Mouse (Mus musculus): Measurements from ENCODE around the gene Leng1. TPM values are rescaled to one million over a fixed set of nuclear protein-coding genes. Genes with fewer than 3 reads are reported as not detected.

Leng1 gene
- polyA plus RNA-seq, 1 experiment from 2014 or later: 14.6 TPM

GRCm38 (mm10) chr7:3694076-3694948 lies 28.7 kb upstream of the Leng1 start:
- Histone ChIP-seq H3K9ac (ENCODE audit: low read length) (peak overlapping the region; percentile 84), H3K4me3 (ENCODE audit: low read depth, low read length) (peak overlapping the region; percentile 67), H3K36me3 (ENCODE audit: control insufficient read depth, insufficient read depth, low read length) (peaks cover 13% of the 10 kb centered on the region; the same call in 1 of the 2 replicates), H3K4me1 (ENCODE audit: control insufficient read depth, insufficient read depth, low read length) (peaks cover 15% of the 10 kb centered on the region; the same call in 1 of the 2 replicates), H3K27me3 (ENCODE audit: control insufficient read depth, insufficient read depth, low read length) (no peaks in the 10 kb centered on the region), H3K9me3 (ENCODE audit: control insufficient read depth, low read length) (no peaks in the 10 kb centered on the region), H3K4me2 (ENCODE audit: low read depth, severe bottlenecking) (peak overlapping the region; percentile 87), H3K27ac (replicated peaks; ENCODE audit: low read depth, low read length) (peak overlapping the region; percentile 93)
- ATAC-seq (ENCODE audit: insufficient number of reproducible peaks, low FRiP score, low TSS enrichment, low read depth) (peak; percentile 71), DNase-seq (ENCODE audit: low spot score) (peak; percentile 81)
- under 1% methylated on average over 54 of the region's 55 CpGs for WGBS

GRCm38 (mm10) chr7:3693809-3694075 lies 28.1 kb upstream of the Leng1 start:
- H3K9me3 ChIP-seq (ENCODE audit: control insufficient read depth, low read length): no peaks in the 10 kb centered on the region
- peak overlapping the region; percentile 67 for H3K4me3 ChIP-seq (ENCODE audit: low read depth, low read length)
- no peaks in the 10 kb centered on the region for H3K27me3 ChIP-seq (ENCODE audit: control insufficient read depth, insufficient read depth, low read length)
- ATAC-seq (ENCODE audit: insufficient number of reproducible peaks, low FRiP score, low TSS enrichment, low read depth) (no peak; the same call in 1 of the 2 replicates), DNase-seq (ENCODE audit: low spot score) (no peak)
- peaks cover 9% of the 10 kb centered on the region; the same call in 1 of the 2 replicates for H3K36me3 ChIP-seq (ENCODE audit: control insufficient read depth, insufficient read depth, low read length)
- H3K27ac ChIP-seq (replicated peaks; ENCODE audit: low read depth, low read length): peak overlapping the region; percentile 93
- H3K9ac ChIP-seq (ENCODE audit: low read length): peak overlapping the region; percentile 84
- under 1% methylated on average over 18 of the region's 18 CpGs for WGBS
- H3K4me1 ChIP-seq (ENCODE audit: control insufficient read depth, insufficient read depth, low read length): peaks cover 15% of the 10 kb centered on the region; the same call in 1 of the 2 replicates
- H3K4me2 ChIP-seq (ENCODE audit: low read depth, severe bottlenecking): peak overlapping the region; percentile 87

- Histone ChIP-seq H3K9me3 (ENCODE audit: control insufficient read depth, low read length) (no peaks in the 10 kb centered on the region), H3K4me1 (ENCODE audit: control insufficient read depth, insufficient read depth, low read length) (peaks cover 15% of the 10 kb centered on the region; the same call in 1 of the 2 replicates), H3K27ac (replicated peaks; ENCODE audit: low read depth, low read length) (peak within 1 kb of the TSS; percentile 93), H3K9ac (ENCODE audit: low read length) (peak within 1 kb of the TSS; percentile 84), H3K4me2 (ENCODE audit: low read depth, severe bottlenecking) (peak within 1 kb of the TSS; percentile 87), H3K27me3 (ENCODE audit: control insufficient read depth, insufficient read depth, low read length) (no peaks in the 10 kb centered on the region), H3K36me3 (ENCODE audit: control insufficient read depth, insufficient read depth, low read length) (peaks cover 7% of the 10 kb centered on the region; the same call in 1 of the 2 replicates), H3K4me3 (ENCODE audit: low read depth, low read length) (peak within 1 kb of the TSS; percentile 67)
- ATAC-seq (ENCODE audit: insufficient number of reproducible peaks, low FRiP score, low TSS enrichment, low read depth) (peak; percentile 88), DNase-seq (ENCODE audit: low spot score) (peak; percentile 96)
- WGBS: under 1% methylated on average over 55 of the region's 55 CpGs
Observed at GRCm38 (mm10) chr7:3692987-3693808, 27.6 kb upstream of the Leng1 start, which contains the start of gene Mboat7. Gene Mboat7, minus strand, starts transcription at chr7:3693523.

GRCm38 (mm10) chr7:3692382-3692986 lies 26.8 kb upstream of the Leng1 start, which contains the start of gene Tsen34:
Gene Tsen34, plus strand, starts transcription at chr7:3692863.
- ATAC-seq (ENCODE audit: insufficient number of reproducible peaks, low FRiP score, low TSS enrichment, low read depth): peak; percentile 1
- H3K4me2 ChIP-seq (ENCODE audit: low read depth, severe bottlenecking): peak within 1 kb of the TSS; percentile 87
- peak within 1 kb of the TSS; percentile 67 for H3K4me3 ChIP-seq (ENCODE audit: low read depth, low read length)
- H3K4me1 ChIP-seq (ENCODE audit: control insufficient read depth, insufficient read depth, low read length): peaks cover 15% of the 10 kb centered on the region; the same call in 1 of the 2 replicates
- H3K27ac ChIP-seq (replicated peaks; ENCODE audit: low read depth, low read length): peak within 1 kb of the TSS; percentile 93
- peak within 1 kb of the TSS; percentile 84 for H3K9ac ChIP-seq (ENCODE audit: low read length)
- H3K9me3 ChIP-seq (ENCODE audit: control insufficient read depth, low read length): no peaks in the 10 kb centered on the region
- H3K27me3 ChIP-seq (ENCODE audit: control insufficient read depth, insufficient read depth, low read length): no peaks in the 10 kb centered on the region
- peaks cover 3% of the 10 kb centered on the region; the same call in 1 of the 2 replicates for H3K36me3 ChIP-seq (ENCODE audit: control insufficient read depth, insufficient read depth, low read length)
- WGBS: under 1% methylated on average over 49 of the region's 49 CpGs
- no peak for DNase-seq (ENCODE audit: low spot score)

GRCm38 (mm10) chr7:3691919-3692318 lies 26.3 kb upstream of the Leng1 start:
- Histone ChIP-seq H3K27ac (replicated peaks; ENCODE audit: low read depth, low read length) (no peak overlapping the region), H3K4me2 (ENCODE audit: low read depth, severe bottlenecking) (peak overlapping the region; percentile 87), H3K4me3 (ENCODE audit: low read depth, low read length) (peak overlapping the region; percentile 67), H3K27me3 (ENCODE audit: control insufficient read depth, insufficient read depth, low read length) (no peaks in the 10 kb centered on the region), H3K9me3 (ENCODE audit: control insufficient read depth, low read length) (no peaks in the 10 kb centered on the region), H3K4me1 (ENCODE audit: control insufficient read depth, insufficient read depth, low read length) (peaks cover 15% of the 10 kb centered on the region; the same call in 1 of the 2 replicates), H3K36me3 (ENCODE audit: control insufficient read depth, insufficient read depth, low read length) (peaks cover 3% of the 10 kb centered on the region; the same call in 1 of the 2 replicates), H3K9ac (ENCODE audit: low read length) (peak overlapping the region; percentile 84)
- DNase-seq (ENCODE audit: low spot score): no peak
- WGBS: 32% methylated on average over 3 of the region's 3 CpGs
- no peak for ATAC-seq (ENCODE audit: insufficient number of reproducible peaks, low FRiP score, low TSS enrichment, low read depth)

GRCm38 (mm10) chr7:3685400-3686187 lies 20.0 kb upstream of the Leng1 start:
- H3K9ac ChIP-seq (ENCODE audit: low read length): no peak overlapping the region
- peaks cover 8% of the 10 kb centered on the region; the same call in 1 of the 2 replicates for H3K36me3 ChIP-seq (ENCODE audit: control insufficient read depth, insufficient read depth, low read length)
- H3K27me3 ChIP-seq (ENCODE audit: control insufficient read depth, insufficient read depth, low read length): no peaks in the 10 kb centered on the region
- no peak for DNase-seq (ENCODE audit: low spot score)
- H3K27ac ChIP-seq (replicated peaks; ENCODE audit: low read depth, low read length): no peak overlapping the region
- H3K4me3 ChIP-seq (ENCODE audit: low read depth, low read length): no peak overlapping the region
- ATAC-seq (ENCODE audit: insufficient number of reproducible peaks, low FRiP score, low TSS enrichment, low read depth): no peak
- H3K4me2 ChIP-seq (ENCODE audit: low read depth, severe bottlenecking): no peak overlapping the region
- 78% methylated on average over 31 of the region's 31 CpGs for WGBS
- no peaks in the 10 kb centered on the region for H3K4me1 ChIP-seq (ENCODE audit: control insufficient read depth, insufficient read depth, low read length)
- H3K9me3 ChIP-seq (ENCODE audit: control insufficient read depth, low read length): no peaks in the 10 kb centered on the region

- H3K4me3 ChIP-seq (ENCODE audit: low read depth, low read length): no peak overlapping the region
- 90% methylated on average over 8 of the region's 8 CpGs for WGBS
- H3K9ac ChIP-seq (ENCODE audit: low read length): no peak overlapping the region
- no peak overlapping the region for H3K4me2 ChIP-seq (ENCODE audit: low read depth, severe bottlenecking)
- DNase-seq (ENCODE audit: low spot score): no peak
- H3K27ac ChIP-seq (replicated peaks; ENCODE audit: low read depth, low read length): no peak overlapping the region
- no peaks in the 10 kb centered on the region for H3K9me3 ChIP-seq (ENCODE audit: control insufficient read depth, low read length)
- no peaks in the 10 kb centered on the region for H3K4me1 ChIP-seq (ENCODE audit: control insufficient read depth, insufficient read depth, low read length)
- H3K27me3 ChIP-seq (ENCODE audit: control insufficient read depth, insufficient read depth, low read length): no peaks in the 10 kb centered on the region
- ATAC-seq (ENCODE audit: insufficient number of reproducible peaks, low FRiP score, low TSS enrichment, low read depth): no peak
- peaks cover 8% of the 10 kb centered on the region; the same call in 1 of the 2 replicates for H3K36me3 ChIP-seq (ENCODE audit: control insufficient read depth, insufficient read depth, low read length)
Observed at GRCm38 (mm10) chr7:3684698-3685097, 19.1 kb upstream of the Leng1 start.
